Mouse (Mus musculus): ENCODE measurements around the gene Mas1.

Gene Mas1

DNA sequence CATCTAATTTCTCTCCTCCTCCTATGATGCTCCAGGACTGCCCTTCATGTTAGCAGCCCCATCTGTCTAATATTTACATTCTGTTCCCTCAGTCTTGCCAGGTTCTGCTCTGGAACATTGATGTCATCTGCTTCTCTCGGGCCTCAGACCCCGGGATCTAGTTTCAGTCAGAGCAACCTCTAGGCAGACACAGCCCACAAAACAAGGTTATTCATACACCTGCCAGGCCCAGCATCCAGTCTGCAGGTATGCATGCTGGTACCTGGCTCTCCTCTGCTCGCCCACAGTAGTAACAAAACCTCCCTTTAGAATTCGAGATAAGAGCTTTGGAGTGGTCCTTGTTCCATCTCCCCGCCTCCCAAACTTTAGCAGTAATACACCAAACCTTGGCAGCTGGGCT is 37.6 kb downstream of the Mas1 start:
- DNase-seq (ENCODE audit: low read depth): no peak

DNA sequence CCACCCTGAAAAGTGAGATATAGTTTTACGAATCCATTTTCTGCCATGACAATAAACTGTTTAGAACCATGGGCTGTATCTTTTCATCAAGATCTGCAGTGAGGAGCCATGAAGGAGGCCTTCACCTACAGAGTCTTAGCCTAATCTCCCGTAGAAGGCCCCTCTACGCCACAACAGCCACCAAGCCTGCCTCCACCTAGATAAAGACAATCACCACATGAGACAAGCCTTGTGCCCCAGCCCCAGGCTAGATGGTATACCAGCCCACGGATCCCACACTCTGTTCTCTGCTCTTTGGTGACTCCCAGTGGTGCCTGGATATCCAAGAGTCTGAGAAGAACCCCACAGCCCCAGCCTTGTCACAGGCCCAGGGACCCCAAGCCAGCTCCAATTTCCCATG is 52.1 kb downstream of the Mas1 start:
- DNase-seq (ENCODE audit: low read depth): no peak

DNA sequence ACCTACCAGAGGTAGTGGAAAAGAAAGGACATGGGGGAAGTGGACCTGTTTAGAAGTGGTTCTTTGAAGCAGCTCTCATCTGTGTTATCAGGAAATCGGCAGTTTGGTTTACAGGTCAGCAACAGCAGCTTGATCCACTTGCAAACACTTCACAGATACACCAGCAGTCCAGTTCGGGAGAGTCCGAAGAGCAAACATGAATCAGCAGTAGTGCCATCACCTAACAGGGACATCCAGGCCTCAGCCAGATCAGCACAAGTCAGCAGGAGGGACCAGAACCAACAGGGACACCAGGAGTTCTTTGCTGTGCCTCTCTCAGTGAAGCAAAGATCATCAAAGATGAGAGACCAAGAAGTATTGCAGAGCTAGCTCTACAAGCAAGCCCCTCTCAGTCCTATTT is 53.4 kb downstream of the Mas1 start:
- DNase-seq (ENCODE audit: low read depth): no peak

- DNase-seq (ENCODE audit: low read depth): no peak
Measured at GRCm38 (mm10) chr17:12810973-12811303, 57.0 kb downstream of the Mas1 start.

DNA sequence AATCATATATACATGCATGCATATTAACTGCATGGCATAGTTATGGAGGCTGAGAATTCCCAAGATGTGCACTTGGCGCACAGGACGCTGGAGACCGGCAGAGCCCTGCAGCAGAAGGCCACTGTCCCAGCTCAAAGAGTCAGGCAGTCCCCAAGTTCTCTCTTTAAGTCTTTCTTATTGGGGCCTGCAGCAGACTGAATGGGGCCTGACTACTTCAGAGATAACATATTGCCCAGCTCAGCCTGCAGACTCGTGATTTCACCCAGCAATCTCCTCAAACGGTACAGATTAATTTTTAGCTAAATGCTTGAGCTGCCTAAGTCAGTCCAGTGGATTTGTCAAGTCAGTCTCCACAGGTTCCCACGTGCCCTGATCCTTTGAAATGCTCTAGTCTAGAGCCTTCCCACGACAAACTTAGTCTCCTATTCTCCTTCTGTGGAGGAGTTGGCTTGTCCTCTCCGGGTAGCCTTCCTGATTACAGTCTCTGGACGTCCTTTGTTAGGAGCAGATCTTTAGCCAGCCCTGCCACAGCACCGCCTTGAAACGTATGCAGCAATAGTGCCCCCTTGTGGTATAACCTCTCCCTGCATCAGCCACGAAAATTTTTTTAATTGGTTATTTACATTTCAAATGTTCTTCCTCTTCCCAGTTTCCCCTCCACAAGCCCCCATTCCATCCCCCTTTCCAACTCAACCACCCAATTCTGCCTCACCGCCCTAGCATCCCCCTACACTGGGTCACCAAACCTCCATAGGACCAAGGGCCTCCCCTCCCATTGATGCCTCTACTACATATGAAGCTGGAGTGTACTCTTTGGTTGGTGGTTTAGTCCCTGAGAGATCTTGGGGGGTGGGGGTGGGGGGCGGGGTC is 57.6 kb downstream of the Mas1 start:
- DNase-seq (ENCODE audit: low read depth): peak; percentile 61

- DNase-seq (ENCODE audit: low read depth): no peak
Measured at GRCm38 (mm10) chr17:12808851-12809250, 59.1 kb downstream of the Mas1 start.

DNA sequence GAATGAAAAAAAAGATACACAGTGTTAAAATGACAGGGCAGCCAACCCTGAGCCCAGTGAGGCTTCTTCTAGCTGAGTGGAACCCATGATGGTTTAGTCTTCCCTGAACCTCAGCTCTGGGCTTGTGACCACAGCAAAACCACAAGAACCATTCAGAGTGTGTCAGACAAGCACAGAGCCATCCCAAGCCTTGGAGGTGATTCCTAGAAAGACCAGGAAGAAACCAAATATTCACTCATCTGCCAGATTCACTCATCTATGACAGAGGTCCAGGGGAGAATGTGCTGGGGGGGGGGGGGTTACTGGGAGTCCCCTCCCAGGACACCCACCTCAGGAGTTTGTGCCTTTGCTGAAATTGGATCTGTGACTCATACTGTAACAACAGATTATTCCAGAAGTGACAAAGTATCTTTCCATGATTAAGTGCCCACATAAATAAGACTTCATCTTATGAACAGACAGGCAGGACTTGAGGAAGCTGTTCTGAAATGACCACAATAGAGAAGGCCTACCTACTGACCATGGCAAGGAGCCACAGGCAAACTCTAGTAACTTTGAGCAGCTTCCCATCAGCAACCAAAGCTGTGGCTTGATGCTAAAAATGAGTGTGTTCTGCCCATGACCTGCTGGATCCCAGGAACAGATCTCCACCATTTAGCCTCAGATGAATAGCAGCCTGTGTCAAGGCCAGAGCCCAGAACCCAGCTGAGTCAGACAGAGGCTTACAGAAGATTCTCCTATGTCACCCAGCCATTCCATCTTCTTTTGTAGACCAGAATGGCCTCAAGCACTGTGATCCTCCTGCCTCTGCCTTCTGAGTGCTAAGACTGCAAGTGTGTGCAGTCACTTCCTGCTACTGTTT is 63.1 kb downstream of the Mas1 start:
- DNase-seq (ENCODE audit: low read depth): no peak

DNA sequence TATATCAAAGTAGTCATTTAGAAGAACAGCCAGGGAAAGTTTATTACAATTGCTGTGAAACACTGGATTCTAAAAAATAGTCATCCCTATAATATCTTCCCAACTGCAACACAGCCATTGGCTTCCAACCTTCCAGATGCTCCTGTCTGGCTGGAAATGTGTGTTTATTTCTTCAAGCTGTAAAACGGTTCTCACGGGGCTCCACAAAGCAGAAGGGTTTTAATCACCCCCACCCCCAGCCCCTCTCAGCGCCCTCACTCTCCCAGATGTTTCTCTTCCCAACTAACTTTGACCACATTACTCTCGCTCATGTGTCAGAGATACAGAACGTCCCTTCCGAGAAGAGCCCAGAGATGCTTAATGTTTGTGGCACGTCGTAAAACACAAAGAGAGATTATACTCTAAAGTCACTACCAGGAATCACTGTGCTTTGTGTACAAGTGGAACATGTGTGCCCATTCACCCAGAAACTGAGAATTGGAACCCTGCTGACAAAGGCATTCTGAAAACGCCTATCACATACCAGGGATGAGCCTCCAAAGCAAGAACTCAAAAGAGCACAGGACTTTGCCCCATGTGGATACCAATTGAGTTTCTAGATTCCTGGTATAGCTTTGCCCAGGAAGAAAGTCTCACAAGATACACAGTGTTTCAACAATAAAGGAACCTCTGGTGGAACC is 65.9 kb downstream of the Mas1 start:
- no peak for DNase-seq (ENCODE audit: low read depth)

DNA sequence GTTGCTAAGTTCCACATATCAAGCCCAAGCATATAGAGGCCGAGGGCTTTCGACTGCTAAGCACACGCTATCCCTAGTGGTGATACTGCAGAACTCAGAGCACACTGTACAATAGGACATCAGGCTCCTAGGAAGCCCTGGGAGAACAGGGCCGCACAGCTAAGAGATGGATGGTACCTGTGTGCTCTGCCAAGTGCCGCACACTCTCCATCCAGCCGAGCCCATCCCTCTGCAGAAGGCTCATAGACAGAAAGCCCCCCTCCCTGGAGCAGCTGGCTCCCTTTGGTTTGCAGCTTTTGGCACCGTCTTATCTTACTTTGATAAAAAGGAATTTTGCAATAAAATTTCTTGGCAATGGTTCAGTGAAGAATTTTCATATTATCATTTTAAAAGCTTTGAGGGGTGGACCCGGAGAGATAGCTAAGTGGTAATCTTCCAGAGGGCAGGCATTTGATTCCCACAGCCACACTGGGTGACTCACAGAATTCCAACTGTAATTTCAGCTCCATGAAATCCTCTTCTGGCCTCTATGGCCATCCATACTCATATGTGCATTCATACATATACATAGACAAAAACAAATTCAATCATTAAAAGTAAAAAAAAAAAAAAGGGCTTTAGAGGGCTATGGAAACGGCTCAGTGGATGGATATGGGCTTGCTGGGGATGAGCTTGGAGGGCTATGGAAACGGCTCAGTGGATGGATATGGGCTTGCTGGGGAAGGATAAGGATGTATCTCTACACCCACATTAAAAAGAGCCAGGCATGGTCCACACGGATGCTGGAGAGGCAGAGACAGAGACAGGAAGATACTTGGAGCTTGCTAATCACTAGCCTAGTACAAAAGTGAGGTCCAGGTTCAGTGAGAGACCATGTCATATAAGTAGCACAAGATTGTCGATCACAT is 68.3 kb downstream of the Mas1 start:
- no peak for DNase-seq (ENCODE audit: low read depth)

GRCm38 (mm10) chr17:12798571-12798970 is 69.4 kb downstream of the Mas1 start:
- no peak for DNase-seq (ENCODE audit: low read depth)

- no peak for DNase-seq (ENCODE audit: low read depth)
Measured at GRCm38 (mm10) chr17:12797427-12798029, 70.4 kb downstream of the Mas1 start.

DNA sequence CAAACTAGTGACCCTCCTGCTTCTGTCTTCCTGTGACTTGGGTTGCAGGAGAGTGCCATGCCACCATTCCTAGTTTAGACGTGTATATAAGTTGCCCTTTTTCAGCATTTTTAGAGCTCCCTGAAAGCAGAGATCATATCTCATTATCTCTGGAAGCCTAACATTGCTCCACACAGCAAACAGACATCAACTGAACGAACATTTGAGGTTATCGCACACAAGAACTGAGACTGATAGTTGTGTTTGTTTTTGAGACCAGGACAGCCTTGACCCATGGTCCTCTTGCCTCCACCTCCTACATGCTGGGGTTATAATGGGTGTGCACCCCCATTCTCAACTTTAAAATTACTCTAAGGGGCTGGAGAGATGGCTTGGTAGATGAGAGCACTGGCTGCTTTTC is 71.3 kb downstream of the Mas1 start:
- no peak for DNase-seq (ENCODE audit: low read depth)

GRCm38 (mm10) chr17:12793660-12794406 is 74.1 kb downstream of the Mas1 start:
- DNase-seq (ENCODE audit: low read depth): peak; percentile 93

DNA sequence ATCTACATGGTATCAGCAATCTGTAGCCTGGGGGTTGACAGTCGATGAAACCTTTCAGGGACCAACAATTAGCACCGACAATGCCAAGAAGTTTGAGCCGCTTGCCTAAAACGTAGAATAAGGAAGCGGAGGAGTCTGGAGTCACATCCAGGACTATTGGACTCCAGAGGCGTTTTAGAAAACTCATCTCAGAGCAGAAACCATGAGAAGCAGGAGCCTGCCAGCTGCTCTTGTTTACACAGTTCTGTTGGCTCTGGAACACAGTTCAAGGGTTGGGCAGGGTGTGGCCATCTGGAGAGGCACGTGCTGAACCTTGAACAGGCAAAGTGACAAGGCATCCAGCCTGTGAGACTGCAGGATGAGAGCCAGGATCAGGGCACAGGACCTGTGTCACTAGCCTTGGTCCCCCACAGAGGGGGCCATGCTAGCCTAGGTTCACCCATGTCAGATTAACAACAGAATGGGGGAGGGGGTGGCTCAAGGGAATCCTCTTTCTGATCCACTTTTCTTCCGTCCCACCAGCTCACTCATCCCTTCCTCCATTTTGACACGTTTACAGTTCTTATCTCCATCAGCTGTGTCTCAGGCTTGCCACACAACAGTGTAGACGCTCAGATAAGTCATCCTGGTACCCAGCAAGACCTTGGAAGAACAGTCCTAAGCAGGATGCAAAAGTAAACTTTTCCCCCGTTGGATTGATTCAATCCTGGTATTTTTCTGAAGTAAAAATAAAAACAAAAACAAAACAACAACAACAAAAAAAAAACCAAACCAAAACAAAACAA is 75.3 kb downstream of the Mas1 start:
- no peak for DNase-seq (ENCODE audit: low read depth)

- peak; percentile 91 for DNase-seq (ENCODE audit: low read depth)
Measured at GRCm38 (mm10) chr17:12791420-12791819, 76.5 kb downstream of the Mas1 start.

- no peak for DNase-seq (ENCODE audit: low read depth)
Measured at GRCm38 (mm10) chr17:12791079-12791406, 76.9 kb downstream of the Mas1 start.
